Mouse (Mus musculus) C2C12 (cell line): Measurements from ENCODE around the gene Mccc1.

Experiments
- CEBPB ChIP-seq: IDR thresholded peaks from one replicate; pipeline ENCODE4 v1.6.1; 2011; ENCODE audit warnings: low read depth, mild to moderate bottlenecking, control low read depth, moderate library complexity
- CTCF ChIP-seq: IDR thresholded peaks from one replicate; pipeline ENCODE4 v1.5.1; 2011; ENCODE audit not compliant: control insufficient read depth, insufficient read depth, insufficient read length
- MYOD1 ChIP-seq: IDR thresholded peaks from one replicate; pipeline ENCODE4 v1.6.1; 2011; ENCODE audit warnings: low read depth; ENCODE audit not compliant: control insufficient read depth, insufficient read length
- USF1 ChIP-seq: IDR thresholded peaks from one replicate; pipeline ENCODE4 v1.6.1; 2011; ENCODE audit warnings: low read depth, mild to moderate bottlenecking, control low read depth, moderate library complexity

GRCm38 (mm10) chr3:36044520-36044919 lies 44.0 kb upstream of the Mccc1 start:
- TF ChIP-seq CTCF (no peak), CEBPB (no peak), USF1 (no peak), MYOD1 (no peak)
